Mouse (Mus musculus): Measurements from ENCODE around the gene Gm13030. TPM values are rescaled to one million over a fixed set of nuclear protein-coding genes. Genes with fewer than 3 reads are reported as not detected.

Gm13030 gene
- polyA plus RNA-seq, 1 experiment from 2014 or later = not detected

- Histone ChIP-seq H3K9ac (replicated peaks; ENCODE audit: low read depth, low read length) (no peak overlapping the region), H3K27ac (ENCODE audit: low read length) (no peak overlapping the region), H3K4me3 (replicated peaks; ENCODE audit: low read length) (no peak overlapping the region), H3K27me3 (replicated peaks; ENCODE audit: control insufficient read depth, insufficient read depth, low read length) (no peaks in the 10 kb centered on the region), H3K4me1 (replicated peaks; ENCODE audit: control insufficient read depth, insufficient read depth, low read length) (peaks cover 5% of the 10 kb centered on the region; the same call in 1 of the 2 replicates), H3K36me3 (ENCODE audit: control insufficient read depth, insufficient read depth) (no peaks in the 10 kb centered on the region), H3K4me2 (ENCODE audit: low read length) (no peak overlapping the region), H3K9me3 (ENCODE audit: control insufficient read depth, low read length) (no peaks in the 10 kb centered on the region)
- no peak for ATAC-seq
- WGBS = 75% methylated on average over 15 of the region's 15 CpGs
Observed at GRCm38 (mm10) chr4:138858446-138858845, 15.3 kb downstream of the Gm13030 start.

GRCm38 (mm10) chr4:138857576-138857975, 16.2 kb downstream of the Gm13030 start:
- H3K4me3 ChIP-seq (replicated peaks; ENCODE audit: low read length) = no peak overlapping the region
- no peak for ATAC-seq
- peaks cover 5% of the 10 kb centered on the region; the same call in 1 of the 2 replicates for H3K4me1 ChIP-seq (replicated peaks; ENCODE audit: control insufficient read depth, insufficient read depth, low read length)
- no peak overlapping the region for H3K9ac ChIP-seq (replicated peaks; ENCODE audit: low read depth, low read length)
- no peak overlapping the region for H3K27ac ChIP-seq (ENCODE audit: low read length)
- H3K27me3 ChIP-seq (replicated peaks; ENCODE audit: control insufficient read depth, insufficient read depth, low read length) = no peaks in the 10 kb centered on the region
- H3K36me3 ChIP-seq (ENCODE audit: control insufficient read depth, insufficient read depth) = no peaks in the 10 kb centered on the region
- WGBS = 83% methylated on average over 10 of the region's 10 CpGs
- H3K9me3 ChIP-seq (ENCODE audit: control insufficient read depth, low read length) = no peaks in the 10 kb centered on the region
- H3K4me2 ChIP-seq (ENCODE audit: low read length) = no peak overlapping the region

- Histone ChIP-seq H3K4me3 (replicated peaks; ENCODE audit: low read length) (no peak overlapping the region), H3K27me3 (replicated peaks; ENCODE audit: control insufficient read depth, insufficient read depth, low read length) (no peaks in the 10 kb centered on the region), H3K36me3 (ENCODE audit: control insufficient read depth, insufficient read depth) (no peaks in the 10 kb centered on the region), H3K4me2 (ENCODE audit: low read length) (no peak overlapping the region), H3K4me1 (replicated peaks; ENCODE audit: control insufficient read depth, insufficient read depth, low read length) (peaks cover 5% of the 10 kb centered on the region; the same call in 1 of the 2 replicates), H3K9ac (replicated peaks; ENCODE audit: low read depth, low read length) (no peak overlapping the region), H3K27ac (ENCODE audit: low read length) (no peak overlapping the region), H3K9me3 (ENCODE audit: control insufficient read depth, low read length) (no peaks in the 10 kb centered on the region)
- no peak; the same call in 1 of the 2 replicates for ATAC-seq
- 26% methylated on average over 7 of the region's 7 CpGs for WGBS
Observed at GRCm38 (mm10) chr4:138856491-138856890, 17.3 kb downstream of the Gm13030 start.

- Histone ChIP-seq H3K27ac (ENCODE audit: low read length) (no peak overlapping the region), H3K27me3 (replicated peaks; ENCODE audit: control insufficient read depth, insufficient read depth, low read length) (no peaks in the 10 kb centered on the region), H3K36me3 (ENCODE audit: control insufficient read depth, insufficient read depth) (no peaks in the 10 kb centered on the region), H3K9ac (replicated peaks; ENCODE audit: low read depth, low read length) (no peak overlapping the region), H3K4me1 (replicated peaks; ENCODE audit: control insufficient read depth, insufficient read depth, low read length) (peaks cover 5% of the 10 kb centered on the region; the same call in 1 of the 2 replicates), H3K4me2 (ENCODE audit: low read length) (no peak overlapping the region), H3K4me3 (replicated peaks; ENCODE audit: low read length) (no peak overlapping the region), H3K9me3 (ENCODE audit: control insufficient read depth, low read length) (no peaks in the 10 kb centered on the region)
- 83% methylated on average over 9 of the region's 9 CpGs for WGBS
- no peak for ATAC-seq
Observed at GRCm38 (mm10) chr4:138855092-138855632, 18.6 kb downstream of the Gm13030 start.

- Histone ChIP-seq H3K4me3 (replicated peaks; ENCODE audit: low read length) (no peak overlapping the region), H3K36me3 (ENCODE audit: control insufficient read depth, insufficient read depth) (no peaks in the 10 kb centered on the region), H3K4me2 (ENCODE audit: low read length) (no peak overlapping the region), H3K9me3 (ENCODE audit: control insufficient read depth, low read length) (no peaks in the 10 kb centered on the region), H3K4me1 (replicated peaks; ENCODE audit: control insufficient read depth, insufficient read depth, low read length) (no peaks in the 10 kb centered on the region), H3K27ac (ENCODE audit: low read length) (no peak overlapping the region), H3K9ac (replicated peaks; ENCODE audit: low read depth, low read length) (no peak overlapping the region), H3K27me3 (replicated peaks; ENCODE audit: control insufficient read depth, insufficient read depth, low read length) (no peaks in the 10 kb centered on the region)
- 75% methylated on average over 6 of the region's 6 CpGs for WGBS
- ATAC-seq = no peak
Observed at GRCm38 (mm10) chr4:138852961-138853360, 20.8 kb downstream of the Gm13030 start.

- Histone ChIP-seq H3K27me3 (replicated peaks; ENCODE audit: control insufficient read depth, insufficient read depth, low read length) (no peaks in the 10 kb centered on the region), H3K4me2 (ENCODE audit: low read length) (no peak overlapping the region), H3K27ac (ENCODE audit: low read length) (no peak overlapping the region), H3K4me3 (replicated peaks; ENCODE audit: low read length) (no peak overlapping the region), H3K9me3 (ENCODE audit: control insufficient read depth, low read length) (no peaks in the 10 kb centered on the region), H3K4me1 (replicated peaks; ENCODE audit: control insufficient read depth, insufficient read depth, low read length) (no peaks in the 10 kb centered on the region), H3K36me3 (ENCODE audit: control insufficient read depth, insufficient read depth) (no peaks in the 10 kb centered on the region), H3K9ac (replicated peaks; ENCODE audit: low read depth, low read length) (no peak overlapping the region)
- 5% methylated on average over 4 of the region's 4 CpGs for WGBS
- peak; percentile 64 for ATAC-seq
Observed at GRCm38 (mm10) chr4:138851463-138851862, 22.3 kb downstream of the Gm13030 start.

GRCm38 (mm10) chr4:138841386-138841785, 32.4 kb downstream of the Gm13030 start:
- WGBS = 48% methylated on average over 7 of the region's 7 CpGs
- peak; percentile 92 for ATAC-seq
- H3K27ac ChIP-seq (ENCODE audit: low read length) = peak overlapping the region; percentile 58

GRCm38 (mm10) chr4:138840726-138841125, 33.0 kb downstream of the Gm13030 start:
- no peak overlapping the region for H3K9ac ChIP-seq (replicated peaks; ENCODE audit: low read depth, low read length)
- 68% methylated on average over 8 of the region's 8 CpGs for WGBS
- H3K4me3 ChIP-seq (replicated peaks; ENCODE audit: low read length) = no peak overlapping the region
- no peak overlapping the region for H3K27ac ChIP-seq (ENCODE audit: low read length)
- no peak for ATAC-seq
- no peaks in the 10 kb centered on the region for H3K36me3 ChIP-seq (ENCODE audit: control insufficient read depth, insufficient read depth)
- H3K27me3 ChIP-seq (replicated peaks; ENCODE audit: control insufficient read depth, insufficient read depth, low read length) = no peaks in the 10 kb centered on the region
- peaks cover 13% of the 10 kb centered on the region for H3K9me3 ChIP-seq (ENCODE audit: control insufficient read depth, low read length)
- no peak overlapping the region for H3K4me2 ChIP-seq (ENCODE audit: low read length)
- H3K4me1 ChIP-seq (replicated peaks; ENCODE audit: control insufficient read depth, insufficient read depth, low read length) = peaks cover 11% of the 10 kb centered on the region

More at GRCm38 (mm10) chr4:138841386-138841785, 32.4 kb downstream of the Gm13030 start:
- Histone ChIP-seq H3K9me3 (ENCODE audit: control insufficient read depth, low read length) (peaks cover 13% of the 10 kb centered on the region), H3K4me1 (replicated peaks; ENCODE audit: control insufficient read depth, insufficient read depth, low read length) (peaks cover 11% of the 10 kb centered on the region), H3K4me2 (ENCODE audit: low read length) (no peak overlapping the region), H3K27me3 (replicated peaks; ENCODE audit: control insufficient read depth, insufficient read depth, low read length) (no peaks in the 10 kb centered on the region), H3K9ac (replicated peaks; ENCODE audit: low read depth, low read length) (no peak overlapping the region), H3K36me3 (ENCODE audit: control insufficient read depth, insufficient read depth) (no peaks in the 10 kb centered on the region), H3K4me3 (replicated peaks; ENCODE audit: low read length) (no peak overlapping the region)

- Histone ChIP-seq H3K4me2 (ENCODE audit: low read length) (no peak overlapping the region), H3K27me3 (replicated peaks; ENCODE audit: control insufficient read depth, insufficient read depth, low read length) (no peaks in the 10 kb centered on the region), H3K27ac (ENCODE audit: low read length) (no peak overlapping the region), H3K4me3 (replicated peaks; ENCODE audit: low read length) (no peak overlapping the region), H3K9me3 (ENCODE audit: control insufficient read depth, low read length) (peaks cover 9% of the 10 kb centered on the region), H3K9ac (replicated peaks; ENCODE audit: low read depth, low read length) (no peak overlapping the region), H3K4me1 (replicated peaks; ENCODE audit: control insufficient read depth, insufficient read depth, low read length) (peaks cover 11% of the 10 kb centered on the region), H3K36me3 (ENCODE audit: control insufficient read depth, insufficient read depth) (no peaks in the 10 kb centered on the region)
- no peak for ATAC-seq
- 67% methylated on average over 6 of the region's 6 CpGs for WGBS
Observed at GRCm38 (mm10) chr4:138839806-138840205, 34.0 kb downstream of the Gm13030 start.

- H3K27ac ChIP-seq (ENCODE audit: low read length) = no peak overlapping the region
- H3K9me3 ChIP-seq (ENCODE audit: control insufficient read depth, low read length) = 0 out of 2 replicates have a peak, but pooled peaks cover 2% of the 10 kb centered on the region
- no peaks in the 10 kb centered on the region for H3K4me1 ChIP-seq (replicated peaks; ENCODE audit: control insufficient read depth, insufficient read depth, low read length)
- H3K27me3 ChIP-seq (replicated peaks; ENCODE audit: control insufficient read depth, insufficient read depth, low read length) = no peaks in the 10 kb centered on the region
- WGBS = 64% methylated on average over 11 of the region's 11 CpGs
- no peak overlapping the region for H3K4me3 ChIP-seq (replicated peaks; ENCODE audit: low read length)
- no peaks in the 10 kb centered on the region for H3K36me3 ChIP-seq (ENCODE audit: control insufficient read depth, insufficient read depth)
- H3K4me2 ChIP-seq (ENCODE audit: low read length) = no peak overlapping the region
- no peak overlapping the region for H3K9ac ChIP-seq (replicated peaks; ENCODE audit: low read depth, low read length)
- no peak for ATAC-seq
Observed at GRCm38 (mm10) chr4:138827147-138827546, 46.6 kb downstream of the Gm13030 start.

Data from forebrain, embryonic 16.5 days (tissue).